Mouse (Mus musculus) kidney, embryonic 16.5 days (tissue): ENCODE measurements around the gene Olah. TPM values are rescaled to one million over a fixed set of nuclear protein-coding genes. Genes with fewer than 3 reads are reported as not detected.
A peak's percentile ranks its signal among the peaks of the same experiment; 100 is the strongest.
"Not testable (repeated sequence)": the region's sequence is repeated elsewhere in the genome, so short reads cannot be mapped to it uniquely, and the experiment has no call there.

Experiments
- ATAC-seq: fragments of 200-750 bp; cut with Nextera tagmentation; 2 replicates; pipeline ENCODE4 v1.8.0; 2017; ENCODE audit warnings: moderate TSS enrichment; ENCODE audit not compliant: low FRiP score, low TSS enrichment
- H3K27ac ChIP-seq: fragments of 300-500 bp; sonication (generic); 2 replicates; pipeline ENCODE4 v1.5.1; 2014; ENCODE audit warnings: low read length
- H3K27me3 ChIP-seq: fragments of 300-500 bp; sonication (generic); 2 replicates; pipeline ENCODE4 v1.6.1; 2014; ENCODE audit warnings: low read length, control low read depth, mixed read lengths; ENCODE audit not compliant: insufficient read depth
- H3K36me3 ChIP-seq: fragments of 300-500 bp; sonication (generic); 2 replicates; pipeline ENCODE4 v1.6.1; 2014; ENCODE audit warnings: low read length, control low read depth, mixed read lengths; ENCODE audit not compliant: insufficient read depth
- H3K4me1 ChIP-seq: fragments of 300-500 bp; sonication (generic); 2 replicates; pipeline ENCODE4 v1.6.1; 2014; ENCODE audit warnings: low read length, control low read depth, mixed read lengths; ENCODE audit not compliant: insufficient read depth
- H3K4me2 ChIP-seq: fragments of 300-500 bp; sonication (generic); replicated peaks from 2 replicates; pipeline ENCODE4 v1.6.1; 2014; ENCODE audit warnings: low read depth, low read length
- H3K4me3 ChIP-seq: fragments of 300-500 bp; sonication (generic); 2 replicates; pipeline ENCODE4 v1.5.1; 2014; ENCODE audit warnings: mild to moderate bottlenecking, low read length
- H3K9ac ChIP-seq: fragments of 300-500 bp; sonication (generic); replicated peaks from 2 replicates; pipeline ENCODE4 v1.6.1; 2014; ENCODE audit warnings: low read length
- H3K9me3 ChIP-seq: fragments of 300-500 bp; sonication (generic); 2 replicates; pipeline ENCODE4 v1.6.1; 2016; ENCODE audit warnings: low read length, control low read depth
- WGBS: fragments of 180-500 bp; shearing (Covaris S2); extraction: QIAGEN DNeasy Blood & Tissue Kit; methylation state at CpG from one replicate; pipeline ENCODE4 v1.1.7; 2014; 5-methylcytosine and 5-hydroxymethylcytosine counted together
- polyA plus RNA-seq: library from polyadenylated mRNA; unstranded; fragments of >200 nt; fragmentation: Nextera tagmentation; extraction: Ambion mirVana; gene quantifications from 2 replicates; pipeline ENCODE4 v1.2.1, GENCODE M21; 2015

The Olah gene
- not detected in 2 replicates for polyA plus RNA-seq

GRCm38 (mm10) chr2:3397110-3397509 lies at the start of gene Olah:
TSS of gene Olah (minus strand) at chr2:3397210.
- not testable (repeated sequence) for ATAC-seq, H3K9ac ChIP-seq, H3K4me3 ChIP-seq, H3K27me3 ChIP-seq, H3K36me3 ChIP-seq, H3K27ac ChIP-seq, H3K4me2 ChIP-seq, H3K9me3 ChIP-seq, H3K4me1 ChIP-seq
- WGBS = 70% methylated on average over 10 of the region's 10 CpGs

GRCm38 (mm10) chr2:3445984-3446383 lies 49.0 kb upstream of the Olah start:
- H3K27me3 ChIP-seq = no peaks in the 10 kb centered on the region
- no peak overlapping the region for H3K4me3 ChIP-seq
- no peak overlapping the region for H3K27ac ChIP-seq
- no peak overlapping the region for H3K9ac ChIP-seq
- ATAC-seq = peak; percentile 43; the same call in 1 of the 2 replicates
- no peaks in the 10 kb centered on the region for H3K9me3 ChIP-seq
- WGBS = 39% methylated on average over 4 of the region's 4 CpGs
- 0 out of 2 replicates have a peak, but pooled peaks cover 3% of the 10 kb centered on the region for H3K36me3 ChIP-seq
- 0 out of 2 replicates have a peak, but pooled peaks cover 6% of the 10 kb centered on the region for H3K4me1 ChIP-seq
- no peak overlapping the region for H3K4me2 ChIP-seq

GRCm38 (mm10) chr2:3444206-3444605 lies 47.2 kb upstream of the Olah start:
- Histone ChIP-seq H3K4me3 (no peak overlapping the region), H3K36me3 (0 out of 2 replicates have a peak, but pooled peaks cover 5% of the 10 kb centered on the region), H3K9ac (no peak overlapping the region), H3K4me1 (0 out of 2 replicates have a peak, but pooled peaks cover 6% of the 10 kb centered on the region), H3K9me3 (no peaks in the 10 kb centered on the region), H3K27ac (no peak overlapping the region), H3K4me2 (no peak overlapping the region), H3K27me3 (no peaks in the 10 kb centered on the region)
- no peak for ATAC-seq
- 82% methylated on average over 7 of the region's 7 CpGs for WGBS

GRCm38 (mm10) chr2:3437956-3438355 lies 40.9 kb upstream of the Olah start:
- H3K4me2 ChIP-seq = no peak overlapping the region
- no peaks in the 10 kb centered on the region for H3K9me3 ChIP-seq
- H3K27ac ChIP-seq = no peak overlapping the region
- WGBS = 66% methylated on average over 7 of the region's 7 CpGs
- no peak overlapping the region for H3K4me3 ChIP-seq
- ATAC-seq = no peak
- 0 out of 2 replicates have a peak, but pooled peaks cover 5% of the 10 kb centered on the region for H3K36me3 ChIP-seq
- H3K27me3 ChIP-seq = no peaks in the 10 kb centered on the region
- no peaks in the 10 kb centered on the region for H3K4me1 ChIP-seq
- no peak overlapping the region for H3K9ac ChIP-seq

GRCm38 (mm10) chr2:3435369-3436061 lies 38.5 kb upstream of the Olah start:
- peak; percentile 61; the same call in 1 of the 2 replicates for ATAC-seq
- no peak overlapping the region for H3K9ac ChIP-seq
- H3K4me2 ChIP-seq = no peak overlapping the region
- H3K4me1 ChIP-seq = no peaks in the 10 kb centered on the region
- H3K36me3 ChIP-seq = 0 out of 2 replicates have a peak, but pooled peaks cover 3% of the 10 kb centered on the region
- H3K27ac ChIP-seq = no peak overlapping the region
- H3K9me3 ChIP-seq = no peaks in the 10 kb centered on the region
- H3K4me3 ChIP-seq = no peak overlapping the region
- WGBS = 60% methylated on average over 6 of the region's 6 CpGs
- no peaks in the 10 kb centered on the region for H3K27me3 ChIP-seq

GRCm38 (mm10) chr2:3430956-3431355 lies 33.9 kb upstream of the Olah start:
- H3K27ac ChIP-seq = no peak overlapping the region
- no peaks in the 10 kb centered on the region for H3K9me3 ChIP-seq
- H3K4me3 ChIP-seq = no peak overlapping the region
- H3K4me2 ChIP-seq = no peak overlapping the region
- H3K4me1 ChIP-seq = no peaks in the 10 kb centered on the region
- H3K27me3 ChIP-seq = no peaks in the 10 kb centered on the region
- no peaks in the 10 kb centered on the region for H3K36me3 ChIP-seq
- H3K9ac ChIP-seq = no peak overlapping the region
- 75% methylated on average over 9 of the region's 9 CpGs for WGBS
- ATAC-seq = no peak

GRCm38 (mm10) chr2:3424579-3424910 lies 27.5 kb upstream of the Olah start:
- peak overlapping the region; percentile 94 for H3K4me2 ChIP-seq
- H3K4me3 ChIP-seq = peak overlapping the region; percentile 65
- 11% methylated on average over 9 of the region's 10 CpGs for WGBS
- H3K27me3 ChIP-seq = no peaks in the 10 kb centered on the region
- peaks cover 10% of the 10 kb centered on the region for H3K4me1 ChIP-seq
- ATAC-seq = no peak
- H3K27ac ChIP-seq = no peak overlapping the region
- H3K36me3 ChIP-seq = no peaks in the 10 kb centered on the region
- H3K9me3 ChIP-seq = no peaks in the 10 kb centered on the region
- peak overlapping the region; percentile 65 for H3K9ac ChIP-seq

GRCm38 (mm10) chr2:3423841-3424578 lies 27.0 kb upstream of the Olah start, which contains the start of gene Dclre1c:
TSS of gene Dclre1c (plus strand) at chr2:3424131.
- Histone ChIP-seq H3K4me2 (peak within 1 kb of the TSS; percentile 94), H3K27me3 (no peaks in the 10 kb centered on the region), H3K27ac (0 out of 2 replicates have a peak within 1 kb of the TSS, but pooled peaks have one; percentile 16), H3K36me3 (no peaks in the 10 kb centered on the region), H3K9me3 (no peaks in the 10 kb centered on the region), H3K4me1 (peaks cover 10% of the 10 kb centered on the region), H3K9ac (peak within 1 kb of the TSS; percentile 65), H3K4me3 (peak within 1 kb of the TSS; percentile 65)
- WGBS = 0% methylated on average over 29 of the region's 29 CpGs
- peak; percentile 99 for ATAC-seq

GRCm38 (mm10) chr2:3422548-3422947 lies 25.5 kb upstream of the Olah start, which contains the start of gene Meig1:
TSS of gene Meig1 (minus strand) at chr2:3422648.
- H3K9me3 ChIP-seq = no peaks in the 10 kb centered on the region
- no peak within 1 kb of the TSS for H3K27ac ChIP-seq
- H3K4me3 ChIP-seq = no peak within 1 kb of the TSS
- H3K9ac ChIP-seq = no peak within 1 kb of the TSS
- peaks cover 6% of the 10 kb centered on the region for H3K27me3 ChIP-seq
- H3K4me2 ChIP-seq = peak within 1 kb of the TSS; percentile 94; the same call in 1 of the 2 replicates
- no peaks in the 10 kb centered on the region for H3K36me3 ChIP-seq
- H3K4me1 ChIP-seq = peaks cover 12% of the 10 kb centered on the region
- no peak for ATAC-seq
- 67% methylated on average over 3 of the region's 3 CpGs for WGBS
